Mouse (Mus musculus): ENCODE results near the gene Epha8.

Epha8 gene

DNA sequence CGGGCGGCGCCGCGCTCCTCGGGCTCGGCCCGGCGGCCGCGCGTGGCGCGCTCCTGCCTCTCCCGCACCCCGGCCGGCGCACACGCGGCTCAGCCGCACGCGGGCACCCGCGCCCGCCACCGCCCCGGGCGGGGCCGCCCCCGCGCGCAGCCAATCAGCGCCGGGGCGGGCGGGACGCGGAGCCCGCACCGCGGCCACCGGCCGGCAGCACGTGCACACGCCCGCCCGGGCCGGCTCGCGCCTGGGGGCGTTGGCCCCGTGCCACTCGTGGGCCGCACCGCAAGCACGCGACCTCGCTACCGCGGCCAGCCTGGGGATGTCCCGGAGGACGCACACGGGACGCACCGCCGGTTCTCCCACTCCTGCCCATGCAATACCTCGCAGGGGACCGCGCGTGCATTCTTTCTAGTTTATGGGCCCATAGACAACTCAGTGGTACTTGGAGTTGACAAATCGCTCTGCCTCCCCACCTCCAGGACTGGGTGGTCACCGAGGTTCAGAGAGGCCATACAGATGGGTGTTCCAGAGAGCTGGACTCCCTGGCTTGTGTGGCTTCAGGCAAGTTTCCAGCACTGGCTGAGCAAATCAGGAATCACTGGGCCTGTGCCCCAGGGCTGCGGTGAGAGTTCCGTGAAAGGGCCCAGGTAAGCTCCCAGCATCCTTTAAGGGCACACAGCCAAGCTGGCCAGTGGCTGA lies at the start of gene Epha8:
Gene Epha8 (minus strand): TSS at position 66 of the 696 bp plus-strand sequence.
- no peak for DNase-seq (ENCODE audit: low spot score)

DNA sequence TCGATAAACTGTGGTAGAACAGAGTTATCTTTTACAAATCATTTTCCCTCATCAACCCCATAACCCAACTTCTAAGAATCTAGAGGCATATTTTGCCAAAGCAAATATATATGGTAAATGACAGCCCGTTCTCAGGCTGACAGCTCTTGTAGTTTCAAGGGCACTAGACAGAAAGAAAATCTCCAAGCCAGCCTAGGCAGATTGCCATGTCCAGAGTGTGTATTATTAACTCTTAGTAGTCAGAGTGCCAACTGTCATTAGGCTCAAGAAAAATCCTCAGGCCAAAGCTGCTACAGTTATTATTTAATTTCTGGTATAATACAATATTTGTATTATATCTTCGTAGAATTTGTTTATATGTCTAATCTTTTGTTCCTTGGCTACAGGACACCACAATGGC lies 45.2 kb upstream of the Epha8 start:
- no peak for DNase-seq (ENCODE audit: low spot score)

DNA sequence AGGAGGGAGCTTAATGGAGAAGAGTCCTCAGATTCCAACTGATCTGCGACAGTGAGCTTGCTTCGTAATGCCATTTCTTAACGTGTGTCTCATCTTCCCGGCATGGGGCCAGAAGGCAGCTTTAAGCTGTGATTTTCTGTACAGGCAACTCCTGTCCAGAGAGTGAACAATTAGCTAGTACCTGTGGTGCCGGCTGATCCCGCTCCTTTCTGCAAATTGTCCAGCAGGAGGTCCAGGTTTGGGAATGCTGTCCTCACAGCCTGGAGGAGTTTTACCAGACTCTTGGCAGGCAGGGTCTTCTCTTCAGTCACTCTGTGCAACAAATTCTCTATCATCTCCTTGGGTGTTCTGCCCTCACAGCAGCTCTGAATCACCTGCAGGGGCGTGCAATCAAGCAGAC lies 44.4 kb upstream of the Epha8 start:
- DNase-seq (ENCODE audit: low spot score) = no peak

GRCm38 (mm10) chr4:136998371-136998770 lies 41.8 kb upstream of the Epha8 start:
- no peak for DNase-seq (ENCODE audit: low spot score)

- no peak for DNase-seq (ENCODE audit: low spot score)
These were observed 41.2 kb upstream of the Epha8 start for GRCm38 (mm10) chr4:136997723-136998345.

DNA sequence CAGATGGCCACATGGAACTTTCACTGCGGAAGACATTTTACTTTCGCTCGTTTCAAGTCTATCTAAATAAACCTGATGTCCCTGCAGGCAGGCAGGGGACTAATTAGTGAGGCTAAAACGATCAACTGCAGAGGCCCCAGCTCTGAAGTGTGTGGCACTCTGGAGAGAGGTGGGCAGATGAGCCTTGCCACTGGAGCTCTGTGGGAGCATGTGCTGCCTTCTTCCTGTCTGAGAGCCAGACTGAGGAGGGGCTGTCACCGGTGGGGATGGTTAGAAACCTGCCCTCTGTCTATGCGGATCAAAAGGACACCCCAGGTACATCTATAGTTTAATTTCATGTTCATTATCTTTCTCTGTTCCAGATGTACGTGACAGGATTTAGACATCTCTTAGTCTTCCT lies 40.3 kb upstream of the Epha8 start:
- DNase-seq (ENCODE audit: low spot score) = no peak

GRCm38 (mm10) chr4:136995361-136995760 lies 38.7 kb upstream of the Epha8 start:
- peak; percentile 7 for DNase-seq (ENCODE audit: low spot score)

DNA sequence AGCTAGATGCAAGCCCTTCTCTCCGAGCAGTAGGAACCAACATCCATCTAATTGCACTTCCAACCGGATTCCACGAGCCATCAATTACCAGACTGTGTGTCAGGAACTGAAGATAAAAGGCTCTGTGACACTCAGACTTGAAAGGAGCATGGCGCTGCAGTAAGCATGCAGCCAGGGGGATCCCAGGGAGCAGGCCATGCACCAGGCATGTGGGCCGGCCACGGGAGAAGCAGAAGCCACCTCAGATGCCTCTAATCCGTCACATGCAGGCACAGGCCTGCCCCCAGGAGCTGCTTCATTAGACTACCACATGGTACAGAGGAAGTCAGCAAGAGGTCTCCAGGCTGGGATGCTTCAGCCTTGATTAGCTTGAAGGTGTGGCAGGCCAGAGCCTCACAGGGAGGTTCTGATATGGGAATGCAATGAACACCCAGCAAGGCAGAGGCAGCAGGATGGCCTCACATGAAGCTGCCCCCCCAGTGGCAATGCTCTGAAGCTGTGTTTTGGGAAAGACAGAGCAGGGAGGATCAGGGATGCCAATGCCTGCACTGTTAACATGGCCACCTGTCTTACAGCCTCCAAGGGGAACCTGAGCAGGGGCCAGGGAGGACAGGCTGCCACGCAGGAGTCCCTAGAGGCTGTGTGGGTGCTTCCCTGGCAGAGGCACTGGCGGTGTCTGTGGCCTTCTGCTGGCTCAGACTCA lies 25.5 kb upstream of the Epha8 start:
- DNase-seq (ENCODE audit: low spot score) = no peak

GRCm38 (mm10) chr4:136981347-136981746 lies 24.7 kb upstream of the Epha8 start:
- DNase-seq (ENCODE audit: low spot score) = peak; percentile 37

DNA sequence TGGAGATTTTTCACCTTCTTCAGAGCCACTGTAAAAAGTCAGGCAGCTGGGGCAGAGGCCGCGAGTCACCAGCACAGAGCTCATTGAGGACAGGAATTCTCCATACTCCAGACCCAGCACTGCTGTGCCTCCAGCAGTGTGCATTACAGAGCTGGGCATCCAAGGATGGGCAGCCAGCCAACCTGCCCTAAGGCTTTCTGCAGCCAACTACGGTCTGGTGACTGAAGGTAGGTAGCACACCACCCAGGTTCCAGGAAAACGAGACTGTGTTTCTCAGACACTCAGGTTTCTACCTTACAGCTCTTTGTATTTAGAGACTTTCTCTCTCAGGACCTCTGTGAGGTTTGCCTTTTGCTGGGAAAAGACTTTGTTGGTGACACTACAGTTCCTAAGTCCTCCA lies 24.3 kb upstream of the Epha8 start:
- DNase-seq (ENCODE audit: low spot score) = no peak

DNA sequence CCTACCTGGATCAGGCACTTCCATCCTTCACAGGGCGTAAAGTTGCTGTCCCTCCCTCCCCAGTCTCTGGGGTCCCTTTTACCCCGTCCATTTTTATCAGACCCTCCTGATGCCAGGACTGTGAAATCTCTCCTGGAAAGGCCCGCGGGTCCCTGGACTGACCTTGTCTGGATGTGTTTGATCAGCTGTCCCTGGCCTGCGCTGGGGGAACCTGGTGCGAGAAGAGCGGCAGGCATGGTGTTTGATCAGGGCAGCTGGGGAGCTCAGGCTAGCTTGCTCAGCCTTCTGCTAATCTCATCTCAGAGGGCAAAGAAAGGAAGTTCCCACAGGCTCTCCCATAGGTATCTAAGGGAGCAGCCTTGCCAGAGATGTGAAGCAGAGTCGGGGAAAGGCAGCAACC lies 20.6 kb upstream of the Epha8 start:
- no peak for DNase-seq (ENCODE audit: low spot score)

- DNase-seq (ENCODE audit: low spot score) = peak; percentile 44
These were observed 14.3 kb upstream of the Epha8 start for GRCm38 (mm10) chr4:136970939-136971338.

GRCm38 (mm10) chr4:136969503-136970276 lies 13.1 kb upstream of the Epha8 start:
- no peak for DNase-seq (ENCODE audit: low spot score)

DNA sequence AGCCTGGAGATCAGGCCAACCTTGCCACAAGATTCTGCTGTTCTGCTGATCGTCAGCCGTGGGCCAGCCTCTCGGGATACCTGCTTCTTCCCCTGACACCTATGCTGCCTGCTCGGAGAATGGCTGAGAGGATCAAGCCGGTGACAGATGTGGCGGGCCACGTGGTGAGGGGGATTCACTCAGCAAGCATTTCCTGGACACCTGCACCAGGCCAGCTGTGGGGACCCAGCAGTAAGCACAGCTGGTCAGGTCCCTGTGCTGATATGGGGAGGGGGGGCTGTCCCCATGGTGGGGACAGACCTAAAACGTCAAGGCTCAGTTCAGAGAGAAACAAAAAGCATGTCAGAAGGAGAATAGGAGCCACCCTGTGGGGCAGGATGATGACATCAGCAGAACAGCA lies 12.5 kb upstream of the Epha8 start:
- DNase-seq (ENCODE audit: low spot score) = no peak

DNA sequence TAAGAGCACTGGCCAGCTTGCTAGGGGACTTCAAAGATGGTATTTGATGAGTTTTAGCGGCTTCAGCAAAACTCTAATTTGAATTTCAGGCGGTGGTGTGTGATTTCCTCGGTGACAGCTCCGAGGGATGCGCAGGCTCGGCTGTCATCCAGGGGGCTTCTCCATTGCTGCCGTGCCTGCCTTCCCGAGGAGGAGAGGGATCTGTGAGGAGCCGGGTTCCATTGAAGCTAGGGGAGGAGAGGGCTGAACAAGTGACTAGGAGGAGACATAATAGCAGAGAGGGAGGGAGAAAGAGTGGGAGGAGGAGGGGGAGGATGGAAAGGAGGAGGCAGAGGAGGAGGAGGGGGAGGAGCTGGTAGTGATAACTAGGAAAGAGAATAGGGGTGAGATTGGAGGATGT lies 10.9 kb upstream of the Epha8 start:
- no peak for DNase-seq (ENCODE audit: low spot score)

- no peak for DNase-seq (ENCODE audit: low spot score)
These were observed 10.1 kb upstream of the Epha8 start for GRCm38 (mm10) chr4:136966493-136967390.

DNA sequence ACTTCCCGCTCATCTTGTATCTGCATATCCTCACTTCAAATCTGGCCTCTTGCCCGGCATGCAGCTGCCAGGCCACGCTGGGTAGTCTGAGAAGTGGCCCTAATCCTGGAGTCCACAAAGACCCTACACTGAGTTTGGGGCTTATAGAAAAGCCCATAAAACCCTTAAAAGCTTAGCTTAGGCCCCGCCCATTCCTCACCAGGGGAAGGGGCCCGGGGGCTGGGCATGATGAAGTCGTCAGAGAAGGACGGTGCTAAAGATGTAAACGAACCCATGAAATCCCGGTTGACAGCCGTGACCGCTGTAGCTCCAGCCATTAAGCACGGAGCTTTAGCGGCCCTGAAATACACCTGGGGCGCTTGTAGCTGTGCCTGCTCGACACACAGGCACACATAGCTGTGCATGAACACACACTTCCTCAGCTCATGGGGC lies 8.4 kb upstream of the Epha8 start:
- DNase-seq (ENCODE audit: low spot score) = no peak

- no peak for DNase-seq (ENCODE audit: low spot score)
These were observed 5.8 kb upstream of the Epha8 start for GRCm38 (mm10) chr4:136962447-136962846.

GRCm38 (mm10) chr4:136961642-136962285 lies 5.1 kb upstream of the Epha8 start:
- no peak for DNase-seq (ENCODE audit: low spot score)

DNA sequence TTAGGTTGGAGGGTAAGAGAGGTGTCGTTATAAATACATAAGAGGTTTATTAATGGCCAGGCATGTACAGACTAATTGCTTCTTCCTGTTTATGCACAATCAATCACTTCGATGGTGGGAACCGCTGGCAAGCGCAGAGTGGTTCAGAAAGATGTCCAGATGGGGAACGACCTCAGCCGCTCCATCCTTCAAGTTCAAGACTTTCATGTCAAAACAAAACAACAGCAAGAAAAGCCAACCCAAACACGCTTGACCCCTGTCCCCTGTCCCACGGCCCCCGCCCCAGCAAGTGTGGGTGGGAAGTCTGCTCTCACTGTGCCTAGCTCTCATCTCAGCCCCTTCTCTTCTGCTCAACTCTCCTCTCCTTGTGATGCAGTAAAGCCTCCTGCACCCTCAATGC lies 4.0 kb upstream of the Epha8 start:
- DNase-seq (ENCODE audit: low spot score) = no peak

DNA sequence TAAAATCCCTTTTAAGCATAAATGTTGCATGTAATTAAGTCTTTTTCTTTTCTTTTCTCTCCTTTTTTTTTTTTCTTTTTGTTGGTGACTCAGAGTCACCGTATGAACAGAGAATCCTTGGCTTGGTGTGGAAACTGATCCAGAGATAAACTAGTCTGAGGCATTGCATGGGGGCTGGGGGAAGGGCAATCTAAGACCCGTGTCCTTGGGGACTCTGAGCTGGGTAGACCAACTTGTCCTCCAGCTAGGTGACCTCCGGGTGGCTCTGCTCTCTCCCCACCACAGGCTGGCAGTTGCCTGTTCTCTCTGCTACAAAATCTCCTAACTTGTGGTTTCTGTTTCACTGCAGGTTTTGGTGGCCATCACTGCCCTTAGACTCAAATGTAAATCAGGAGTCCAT lies 3.5 kb upstream of the Epha8 start:
- no peak for DNase-seq (ENCODE audit: low spot score)

Data from ovary, postnatal 14 days (tissue).